Mouse (Mus musculus): ENCODE results near the gene Tomm20. TPM values are rescaled to one million over a fixed set of nuclear protein-coding genes. Genes with fewer than 3 reads are reported as not detected.

Gene Tomm20
- polyA plus RNA-seq, 1 experiment = 642 TPM

DNA sequence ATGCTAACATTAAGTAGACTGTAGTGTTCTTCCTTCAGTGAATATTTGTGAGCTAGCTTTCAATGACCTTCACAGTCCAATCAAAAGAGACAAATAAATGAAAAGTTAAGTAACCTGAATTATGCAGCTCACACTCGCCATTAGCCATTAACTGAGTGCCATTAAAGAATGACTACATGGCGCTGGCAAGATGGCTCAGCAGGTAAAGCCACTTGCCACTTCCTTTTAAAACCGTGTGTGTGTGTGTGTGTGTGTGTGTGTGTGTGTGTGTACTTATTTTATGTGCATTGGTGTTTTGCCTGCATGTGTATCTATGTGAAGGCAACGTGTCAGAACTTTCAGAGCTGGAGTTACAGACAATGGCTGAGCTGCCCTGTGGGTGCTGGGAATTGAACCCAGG lies 28.9 kb upstream of the Tomm20 start:
- TF ChIP-seq CTCF (IDR thresholded peaks at IDR 0.05; ENCODE audit: low read depth, low read length) = no peak
- no peak for TF ChIP-seq POLR2A (IDR thresholded peaks at IDR 0.05; ENCODE audit: insufficient read depth, low read length)
- no peak for TF ChIP-seq EP300 (IDR thresholded peaks at IDR 0.05; ENCODE audit: insufficient read depth, low read depth, low read length)
- no peaks in the 10 kb centered on the region; the same call in 1 of the 2 replicates for H3K36me3 ChIP-seq (ENCODE audit: control insufficient read depth, insufficient read depth, low read length, poor library complexity, severe bottlenecking)
- H3K4me1 ChIP-seq (ENCODE audit: control insufficient read depth, insufficient read depth, low read length) = peaks cover 1% of the 10 kb centered on the region
- no peaks in the 10 kb centered on the region for H3K9me3 ChIP-seq (replicated peaks; ENCODE audit: control insufficient read depth, insufficient read depth, low read length, poor library complexity, severe bottlenecking)
- no peak overlapping the region for H3K4me3 ChIP-seq (ENCODE audit: low read depth, low read length)
- H3K27ac ChIP-seq (ENCODE audit: insufficient read depth, low read length) = no peak overlapping the region
- no peaks in the 10 kb centered on the region for H3K27me3 ChIP-seq (ENCODE audit: control insufficient read depth, insufficient read depth, low read length, poor library complexity, severe bottlenecking)
- H3K9ac ChIP-seq (ENCODE audit: low read depth, poor library complexity, severe bottlenecking) = no peak overlapping the region

DNA sequence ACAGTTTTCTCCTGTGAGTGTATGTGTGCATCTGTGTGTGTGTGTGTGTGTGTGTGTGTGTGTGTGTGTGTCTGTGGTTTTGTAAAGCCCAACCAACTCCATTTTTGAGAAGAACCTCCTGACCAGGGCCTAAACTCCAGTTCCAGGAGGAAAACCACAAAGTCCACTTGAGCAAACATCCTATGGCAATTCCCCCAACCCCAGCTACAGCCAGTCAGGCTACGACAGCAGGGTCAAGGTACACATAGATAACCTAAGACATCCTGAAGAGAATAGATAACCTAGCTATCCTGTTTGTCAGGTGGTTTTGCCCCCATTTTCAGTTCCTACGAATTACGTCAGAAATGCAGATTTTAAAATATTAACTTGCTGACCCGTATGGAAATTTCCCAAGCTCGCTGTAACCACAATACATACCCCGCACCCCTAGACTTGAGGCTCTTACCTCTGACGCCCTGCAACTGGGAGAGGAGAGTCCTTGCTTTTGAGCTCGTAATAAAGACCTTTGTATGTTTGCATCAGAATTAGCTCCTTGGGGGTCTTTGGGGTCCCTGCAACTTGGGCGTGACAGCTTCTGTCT lies 28.1 kb upstream of the Tomm20 start:
- Histone ChIP-seq H3K4me3 (ENCODE audit: low read depth, low read length) (no peak overlapping the region), H3K4me1 (ENCODE audit: control insufficient read depth, insufficient read depth, low read length) (peaks cover 1% of the 10 kb centered on the region), H3K9ac (ENCODE audit: low read depth, poor library complexity, severe bottlenecking) (no peak overlapping the region), H3K36me3 (ENCODE audit: control insufficient read depth, insufficient read depth, low read length, poor library complexity, severe bottlenecking) (peaks cover 6% of the 10 kb centered on the region), H3K9me3 (replicated peaks; ENCODE audit: control insufficient read depth, insufficient read depth, low read length, poor library complexity, severe bottlenecking) (no peaks in the 10 kb centered on the region), H3K27ac (ENCODE audit: insufficient read depth, low read length) (peak overlapping the region; percentile 96), H3K27me3 (ENCODE audit: control insufficient read depth, insufficient read depth, low read length, poor library complexity, severe bottlenecking) (no peaks in the 10 kb centered on the region)
- TF ChIP-seq EP300 (IDR thresholded peaks at IDR 0.05; ENCODE audit: insufficient read depth, low read depth, low read length) = no peak
- no peak for TF ChIP-seq POLR2A (IDR thresholded peaks at IDR 0.05; ENCODE audit: insufficient read depth, low read length)
- no peak for TF ChIP-seq CTCF (IDR thresholded peaks at IDR 0.05; ENCODE audit: low read depth, low read length)

DNA sequence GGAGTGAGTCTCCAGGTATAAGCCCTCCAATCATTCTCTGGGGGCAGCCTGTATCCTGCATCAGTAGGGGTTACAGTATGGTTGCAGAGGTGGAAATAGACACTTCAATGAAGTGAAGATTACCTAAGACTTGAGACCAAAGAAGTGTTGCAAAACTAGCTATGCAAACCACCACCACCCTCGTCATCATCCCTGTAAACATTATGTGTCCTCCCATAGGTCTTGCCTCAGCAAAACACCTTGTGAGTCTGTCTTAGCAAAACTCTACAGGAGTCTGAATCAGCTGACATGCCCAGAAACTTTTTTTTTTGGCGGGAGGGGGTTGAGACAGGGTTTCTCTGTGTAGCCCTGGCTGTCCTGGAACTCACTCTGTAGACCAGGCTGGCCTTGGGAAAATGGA lies 27.0 kb upstream of the Tomm20 start:
- H3K27ac ChIP-seq (ENCODE audit: insufficient read depth, low read length) = peak overlapping the region; percentile 96
- no peaks in the 10 kb centered on the region for H3K27me3 ChIP-seq (ENCODE audit: control insufficient read depth, insufficient read depth, low read length, poor library complexity, severe bottlenecking)

DNA sequence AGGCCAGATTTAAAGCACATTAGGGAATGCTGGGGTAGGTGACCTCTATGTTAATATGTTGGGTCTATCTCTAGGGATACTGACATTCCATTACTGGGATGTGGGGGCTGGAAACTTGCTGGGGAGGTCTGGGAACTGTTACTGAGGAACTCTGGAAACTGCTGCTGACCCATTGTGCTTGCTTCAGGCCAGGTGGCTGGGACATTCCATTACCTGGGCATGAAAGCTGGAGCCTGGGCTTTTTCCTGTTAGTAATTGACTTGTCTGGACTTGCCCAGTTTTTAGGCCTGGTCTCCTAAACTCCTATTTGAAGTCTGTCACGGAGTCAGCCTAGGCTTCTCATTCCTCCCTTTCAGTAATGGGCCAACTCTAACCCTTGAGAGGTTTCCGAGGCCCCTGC lies 26.5 kb upstream of the Tomm20 start:
- Histone ChIP-seq H3K27ac (ENCODE audit: insufficient read depth, low read length) (peak overlapping the region; percentile 96), H3K4me3 (ENCODE audit: low read depth, low read length) (no peak overlapping the region), H3K9me3 (replicated peaks; ENCODE audit: control insufficient read depth, insufficient read depth, low read length, poor library complexity, severe bottlenecking) (no peaks in the 10 kb centered on the region), H3K27me3 (ENCODE audit: control insufficient read depth, insufficient read depth, low read length, poor library complexity, severe bottlenecking) (no peaks in the 10 kb centered on the region), H3K36me3 (ENCODE audit: control insufficient read depth, insufficient read depth, low read length, poor library complexity, severe bottlenecking) (peaks cover 19% of the 10 kb centered on the region), H3K4me1 (ENCODE audit: control insufficient read depth, insufficient read depth, low read length) (peaks cover 1% of the 10 kb centered on the region), H3K9ac (ENCODE audit: low read depth, poor library complexity, severe bottlenecking) (peak overlapping the region; percentile 92)
- TF ChIP-seq EP300 (IDR thresholded peaks at IDR 0.05; ENCODE audit: insufficient read depth, low read depth, low read length) = peak; percentile 70; the same call in 1 of the 2 replicates
- TF ChIP-seq POLR2A (IDR thresholded peaks at IDR 0.05; ENCODE audit: insufficient read depth, low read length) = no peak

More for the DNA sequence above, 27.0 kb upstream of the Tomm20 start:
- TF ChIP-seq CTCF (IDR thresholded peaks at IDR 0.05; ENCODE audit: low read depth, low read length) (no peak), POLR2A (IDR thresholded peaks at IDR 0.05; ENCODE audit: insufficient read depth, low read length) (no peak)
- peaks cover 14% of the 10 kb centered on the region for H3K36me3 ChIP-seq (ENCODE audit: control insufficient read depth, insufficient read depth, low read length, poor library complexity, severe bottlenecking)
- peaks cover 1% of the 10 kb centered on the region for H3K4me1 ChIP-seq (ENCODE audit: control insufficient read depth, insufficient read depth, low read length)
- H3K9me3 ChIP-seq (replicated peaks; ENCODE audit: control insufficient read depth, insufficient read depth, low read length, poor library complexity, severe bottlenecking) = no peaks in the 10 kb centered on the region
- H3K4me3 ChIP-seq (ENCODE audit: low read depth, low read length) = no peak overlapping the region
- peak overlapping the region; percentile 92 for H3K9ac ChIP-seq (ENCODE audit: low read depth, poor library complexity, severe bottlenecking)

DNA sequence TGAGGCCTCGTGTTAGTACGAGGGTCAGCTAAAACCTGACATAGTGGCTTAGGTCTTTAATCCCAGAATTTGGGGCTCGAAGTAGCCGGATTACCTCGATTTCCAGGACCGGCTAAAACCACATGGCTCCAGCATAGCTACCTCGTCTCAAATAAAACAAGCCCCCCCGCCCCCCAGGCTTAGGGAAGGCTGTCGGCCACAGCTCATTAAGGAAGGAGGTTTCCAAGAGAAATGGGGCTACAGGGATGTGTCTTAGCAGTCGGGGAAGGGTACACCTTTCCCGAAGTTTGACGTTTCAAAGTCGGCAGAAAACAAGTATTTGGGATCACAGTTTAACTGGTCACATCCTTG lies 25.6 kb upstream of the Tomm20 start:
- Histone ChIP-seq H3K27ac (ENCODE audit: insufficient read depth, low read length) (peak overlapping the region; percentile 80), H3K27me3 (ENCODE audit: control insufficient read depth, insufficient read depth, low read length, poor library complexity, severe bottlenecking) (no peaks in the 10 kb centered on the region), H3K4me1 (ENCODE audit: control insufficient read depth, insufficient read depth, low read length) (peaks cover 1% of the 10 kb centered on the region), H3K36me3 (ENCODE audit: control insufficient read depth, insufficient read depth, low read length, poor library complexity, severe bottlenecking) (peaks cover 24% of the 10 kb centered on the region), H3K9ac (ENCODE audit: low read depth, poor library complexity, severe bottlenecking) (peak overlapping the region; percentile 92), H3K4me3 (ENCODE audit: low read depth, low read length) (peak overlapping the region; percentile 91), H3K9me3 (replicated peaks; ENCODE audit: control insufficient read depth, insufficient read depth, low read length, poor library complexity, severe bottlenecking) (no peaks in the 10 kb centered on the region)
- TF ChIP-seq CTCF (IDR thresholded peaks at IDR 0.05; ENCODE audit: low read depth, low read length) (no peak), POLR2A (IDR thresholded peaks at IDR 0.05; ENCODE audit: insufficient read depth, low read length) (no peak), EP300 (IDR thresholded peaks at IDR 0.05; ENCODE audit: insufficient read depth, low read depth, low read length) (no peak)

DNA sequence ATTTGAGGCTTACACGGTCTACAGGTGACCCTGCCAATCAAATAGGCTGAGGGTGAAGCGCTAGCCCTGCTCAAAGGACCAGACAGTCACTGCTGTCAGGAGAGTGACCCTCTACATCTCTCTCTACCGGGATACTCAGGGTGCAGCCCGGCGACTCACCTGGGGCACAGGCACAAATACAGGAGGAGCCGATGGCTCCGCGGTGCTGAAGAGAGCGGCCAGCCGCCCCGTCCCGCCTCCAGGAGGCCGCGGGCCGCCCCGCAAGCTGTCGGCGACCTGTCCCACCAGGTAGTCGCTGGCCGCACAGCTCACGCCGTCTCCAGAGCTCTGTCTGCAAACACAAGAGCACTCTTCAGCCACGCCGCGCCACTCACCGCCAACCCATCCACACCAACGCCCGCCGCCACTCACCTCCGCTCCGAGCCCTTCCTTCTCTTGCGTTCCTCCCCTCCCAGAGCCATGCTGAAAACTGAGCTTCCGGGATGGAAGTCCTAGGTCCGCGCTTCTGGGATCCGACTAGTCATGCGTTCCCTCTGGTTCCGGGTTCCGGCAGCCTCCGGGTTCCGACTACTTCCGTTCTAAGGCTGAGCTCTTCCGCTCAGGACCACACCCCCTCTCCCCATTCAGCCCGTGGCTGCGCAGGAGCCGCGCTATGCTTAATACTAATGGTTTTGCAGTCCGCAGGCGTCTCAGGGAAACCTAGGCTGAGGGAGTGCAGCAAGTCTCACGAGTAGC lies 25.1 kb upstream of the Tomm20 start, which contains the start of gene Rbm34:
TSS of gene Rbm34 (minus strand) at position 493 of the 735 bp plus-strand sequence.
- peaks cover 30% of the 10 kb centered on the region for H3K36me3 ChIP-seq (ENCODE audit: control insufficient read depth, insufficient read depth, low read length, poor library complexity, severe bottlenecking)
- no peaks in the 10 kb centered on the region for H3K9me3 ChIP-seq (replicated peaks; ENCODE audit: control insufficient read depth, insufficient read depth, low read length, poor library complexity, severe bottlenecking)
- H3K4me1 ChIP-seq (ENCODE audit: control insufficient read depth, insufficient read depth, low read length) = peaks cover 1% of the 10 kb centered on the region
- peak within 1 kb of the TSS; percentile 92 for H3K9ac ChIP-seq (ENCODE audit: low read depth, poor library complexity, severe bottlenecking)
- H3K27ac ChIP-seq (ENCODE audit: insufficient read depth, low read length) = peak within 1 kb of the TSS; percentile 96
- peak within 1 kb of the TSS; percentile 91 for H3K4me3 ChIP-seq (ENCODE audit: low read depth, low read length)
- peak; percentile 86 for TF ChIP-seq POLR2A (IDR thresholded peaks at IDR 0.05; ENCODE audit: insufficient read depth, low read length)
- TF ChIP-seq EP300 (IDR thresholded peaks at IDR 0.05; ENCODE audit: insufficient read depth, low read depth, low read length) = peak; percentile 63; the same call in 1 of the 2 replicates
- no peak for TF ChIP-seq CTCF (IDR thresholded peaks at IDR 0.05; ENCODE audit: low read depth, low read length)
- no peaks in the 10 kb centered on the region for H3K27me3 ChIP-seq (ENCODE audit: control insufficient read depth, insufficient read depth, low read length, poor library complexity, severe bottlenecking)

Measured in ES-Bruce4 (cell line).